Mouse (Mus musculus) CH12.LX (cell line): Measurements from ENCODE around the gene Ccnt1. TPM values are rescaled to one million over a fixed set of nuclear protein-coding genes. Genes with fewer than 3 reads are reported as not detected.

Experiments
- DNase-seq: peaks from one replicate; pipeline ENCODE4 v3.0.0-alpha.2; 2013; ENCODE audit errors: extremely low read depth
- H3K27ac ChIP-seq: 2 replicates; pipeline ENCODE4 v1.5.1; 2012; ENCODE audit warnings: low read depth, mild to moderate bottlenecking, control low read depth, moderate library complexity; ENCODE audit not compliant: insufficient read depth
- H3K27me3 ChIP-seq: replicated peaks from 2 replicates; pipeline ENCODE3; 2012; ENCODE audit warnings: inconsistent platforms
- H3K36me3 ChIP-seq, 2 experiments: replicated peaks in 1 of 2; 2 replicates each; pipeline versions ENCODE3 to v1.6.1; 2012; ENCODE audit warnings: inconsistent platforms in 1 of 2, low read length in 1 of 2, mild to moderate bottlenecking in 1 of 2, mixed read lengths in 1 of 2, moderate library complexity in 1 of 2; ENCODE audit not compliant: control insufficient read depth in 1 of 2, insufficient read depth in 1 of 2
- H3K4me1 ChIP-seq, 2 experiments: 2 replicates each; pipeline ENCODE4 v1.6.1; 2012; ENCODE audit warnings: inconsistent platforms in 1 of 2, moderate library complexity in 1 of 2; ENCODE audit not compliant: insufficient read depth in 2 of 2, control insufficient read depth in 1 of 2
- H3K4me2 ChIP-seq: 2 replicates; pipeline ENCODE4 v1.6.1; 2012; ENCODE audit warnings: low read depth, mild to moderate bottlenecking, control low read depth; ENCODE audit not compliant: poor library complexity, insufficient read depth, severe bottlenecking
- H3K4me3 ChIP-seq, 3 experiments: fragments of 150-350 bp in 1 of 3; sonication (generic) in 1 of 3; replicated peaks in 1 of 3; 2 replicates each; pipeline versions ENCODE3 to v1.5.1; 2011 to 2012; ENCODE audit warnings: low read depth in 2 of 3, low read length in 2 of 3, mild to moderate bottlenecking in 2 of 3, moderate library complexity in 2 of 3, control low read depth in 1 of 3, improper control_type of control experiment in 1 of 3, inconsistent platforms in 1 of 3, mixed read lengths in 1 of 3; ENCODE audit not compliant: poor library complexity in 1 of 3
- H3K79me2 ChIP-seq: replicated peaks from 2 replicates; pipeline ENCODE4 v1.6.1; 2012; ENCODE audit warnings: mild to moderate bottlenecking, moderate library complexity; ENCODE audit not compliant: control insufficient read depth, poor library complexity, insufficient read depth, severe bottlenecking; ENCODE audit errors: extremely low read depth
- H3K9ac ChIP-seq: 2 replicates; pipeline ENCODE4 v1.6.1; 2012; ENCODE audit warnings: low read depth, mild to moderate bottlenecking, control low read depth, moderate library complexity; ENCODE audit not compliant: insufficient read depth
- H3K9me3 ChIP-seq: replicated peaks from 2 replicates; pipeline ENCODE3; 2012; ENCODE audit warnings: low read length, inconsistent platforms, mixed read lengths
- BHLHE40 ChIP-seq: IDR thresholded peaks from 2 replicates; pipeline ENCODE4 v1.6.1; 2011; ENCODE audit warnings: mild to moderate bottlenecking, low read depth, low read length, improper control_type of control experiment
- CTCF ChIP-seq, 2 experiments: IDR thresholded peaks in 1 of 2; conservative IDR thresholded peaks in 1 of 2; 2 replicates each; pipeline ENCODE4 v1.5.1; 2011 to 2012; ENCODE audit warnings: low read depth in 2 of 2, low read length in 2 of 2, improper control_type of control experiment in 1 of 2, inconsistent platforms in 1 of 2, mild to moderate bottlenecking in 1 of 2, moderate library complexity in 1 of 2
- E2F4 ChIP-seq: IDR thresholded peaks from 2 replicates; pipeline ENCODE4 v1.6.1; 2011; ENCODE audit warnings: low read depth, low read length, improper control_type of control experiment; ENCODE audit not compliant: insufficient replicate concordance
- ELF1 ChIP-seq: IDR thresholded peaks from 2 replicates; pipeline ENCODE4 v1.6.1; 2014; ENCODE audit warnings: low read depth, mild to moderate bottlenecking, inconsistent platforms, low read length, improper control_type of control experiment
- EP300 ChIP-seq: IDR thresholded peaks from 2 replicates; pipeline ENCODE4 v1.6.1; 2011; ENCODE audit warnings: low read length, improper control_type of control experiment
- ETS1 ChIP-seq: conservative IDR thresholded peaks from 2 replicates; pipeline ENCODE4 v1.6.1; 2012; ENCODE audit warnings: low read depth, mild to moderate bottlenecking, inconsistent platforms, low read length, improper control_type of control experiment, moderate library complexity
- GABPA ChIP-seq: IDR thresholded peaks from 2 replicates; pipeline ENCODE4 v1.6.1; 2012; ENCODE audit warnings: low read depth, low read length, improper control_type of control experiment, inconsistent platforms; ENCODE audit not compliant: insufficient replicate concordance
- JUND ChIP-seq: conservative IDR thresholded peaks from 2 replicates; pipeline ENCODE4 v1.6.1; 2011; ENCODE audit warnings: low read depth, low read length, improper control_type of control experiment
- MAX ChIP-seq: IDR thresholded peaks from 2 replicates; pipeline ENCODE4 v1.6.1; 2011; ENCODE audit warnings: low read length, improper control_type of control experiment
- MAZ ChIP-seq: IDR thresholded peaks from 2 replicates; pipeline ENCODE4 v1.6.1; 2012; ENCODE audit warnings: low read depth, mild to moderate bottlenecking, inconsistent platforms, low read length, improper control_type of control experiment, moderate library complexity
- MEF2A ChIP-seq: IDR thresholded peaks from 2 replicates; pipeline ENCODE4 v1.6.1; 2014; ENCODE audit warnings: low read depth, mild to moderate bottlenecking, inconsistent platforms, low read length, improper control_type of control experiment, borderline replicate concordance
- MXI1 ChIP-seq: IDR thresholded peaks from 2 replicates; pipeline ENCODE4 v1.6.1; 2011; ENCODE audit warnings: mild to moderate bottlenecking, low read depth, low read length, improper control_type of control experiment
- MYC ChIP-seq: IDR thresholded peaks from 2 replicates; pipeline ENCODE4 v1.6.1; 2011; ENCODE audit warnings: low read depth, mild to moderate bottlenecking, improper control_type of control experiment, low read length
- NELFE ChIP-seq: IDR thresholded peaks from 2 replicates; pipeline ENCODE4 v1.6.1; 2011; ENCODE audit warnings: low read depth, low read length, improper control_type of control experiment
- NRF1 ChIP-seq: IDR thresholded peaks from 2 replicates; pipeline ENCODE4 v1.6.1; 2014; ENCODE audit warnings: low read depth, mild to moderate bottlenecking, inconsistent platforms, low read length, improper control_type of control experiment, moderate library complexity
- POLR2A ChIP-seq: IDR thresholded peaks from 2 replicates; pipeline ENCODE4 v1.6.1; 2011; ENCODE audit warnings: low read depth, mild to moderate bottlenecking, improper control_type of control experiment, low read length
- RAD21 ChIP-seq: IDR thresholded peaks from 2 replicates; pipeline ENCODE4 v1.6.1; 2011; ENCODE audit warnings: low read depth, mild to moderate bottlenecking, low read length, improper control_type of control experiment, moderate library complexity
- SIN3A ChIP-seq: IDR thresholded peaks from 2 replicates; pipeline ENCODE4 v1.6.1; 2012; ENCODE audit warnings: low read length, improper control_type of control experiment, inconsistent platforms
- SMC3 ChIP-seq: IDR thresholded peaks from 2 replicates; pipeline ENCODE4 v1.6.1; 2011; ENCODE audit warnings: low read depth, low read length, improper control_type of control experiment
- TCF12 ChIP-seq: IDR thresholded peaks from 2 replicates; pipeline ENCODE4 v1.6.1; 2014; ENCODE audit warnings: low read depth, mild to moderate bottlenecking, inconsistent platforms, low read length, improper control_type of control experiment
- ZMIZ1 ChIP-seq: IDR thresholded peaks from 2 replicates; pipeline ENCODE4 v1.6.1; 2012; ENCODE audit warnings: low read depth, mild to moderate bottlenecking, inconsistent platforms, low read length, improper control_type of control experiment
- ZNF384 ChIP-seq: IDR thresholded peaks from 2 replicates; pipeline ENCODE4 v1.6.1; 2012; ENCODE audit warnings: low read depth, low read length, improper control_type of control experiment, inconsistent platforms
- dilution Hi-C: fragments of 300-500 bp; cut with MboI; formaldehyde crosslinking; loops from 2 replicates; pipeline ENCODE4 v1.14.3; 2020; ENCODE audit warnings: low sequenced_read_pairs; ENCODE audit not compliant: extremely low pct_unique_long_range_greater_than_20kb, extremely low pct_ligation_motif_present
- in situ Hi-C: fragments of 300-500 bp; cut with MboI; formaldehyde crosslinking; loops from 3 replicates; pipeline ENCODE4 v1.14.3; 2019; ENCODE audit warnings: low sequenced_read_pairs, low pct_ligation_motif_present, low pct_unique_long_range_greater_than_20kb, mixed read lengths
- polyA plus RNA-seq: library from polyadenylated mRNA; unstranded; fragments of >175 nt; gene quantifications from 2 replicates; pipeline ENCODE4 v1.2.1, GENCODE M21; 2012; ENCODE audit warnings: low read depth; ENCODE audit not compliant: insufficient read length
- total RNA-seq, 2 experiments: library from RNA; depleted of rRNA; stranded (reverse); fragments of 300-350 nt in 1 of 2; fragments of >200 nt in 1 of 2; gene quantifications; 2 replicates each; pipeline ENCODE4 v1.2.3; 2012 to 2014

Gene Ccnt1
- total and polyA plus RNA-seq, 3 experiments, result 36.8 to 73.3 (median 41.3) TPM

- TF ChIP-seq ETS1, result peak; percentile 75
- TF ChIP-seq POLR2A, result peak; percentile 78
- no peak for TF ChIP-seq NRF1
- TF ChIP-seq ZMIZ1, result peak; percentile 85
- TF ChIP-seq RAD21, result no peak
- TF ChIP-seq MEF2A, result 0 out of 2 replicates have a peak, but pooled peaks have one; percentile 20
Observed at GRCm38 (mm10) chr15:98511386-98511928, 59.3 kb downstream of the Ccnt1 start (continued).

GRCm38 (mm10) chr15:98510438-98511385 is 60.0 kb downstream of the Ccnt1 start:
- H3K9me3 ChIP-seq, result peaks cover 7% of the 10 kb centered on the region
- dilution Hi-C loops, result no loop called here
- no peaks in the 10 kb centered on the region for H3K27me3 ChIP-seq
- in situ Hi-C loops, result loop anchor here (5.0 kb wide), 1 partner anchor 107 kb away; no protein-coding TSS in a partner anchor
- peak overlapping the region; percentile 46 to 73 (median 54) for H3K4me3 ChIP-seq
- peaks cover 6 to 42% of the 10 kb centered on the region in 2 experiments; a peak in 2 of 4 replicates for H3K4me1 ChIP-seq
- DNase-seq, result peak; percentile 95
- TF ChIP-seq EP300 (no peak), E2F4 (no peak), BHLHE40 (peak; percentile 54), CTCF (conservative IDR thresholded peaks at IDR 0.05 in 1 of 2, IDR thresholded peaks at IDR 0.05 in 1 of 2; ENCODE audit: low read depth in 2 of 2, low read length in 2 of 2) (peak; percentile 58 to 89), ZNF384 (no peak), JUND (no peak), TCF12 (no peak), MAZ (peak; percentile 77), MEF2A (0 out of 2 replicates have a peak, but pooled peaks have one; percentile 33), MYC (peak; percentile 42; the same call in 1 of the 2 replicates), SMC3 (peak; percentile 76), NELFE (peak; percentile 47; the same call in 1 of the 2 replicates), MXI1 (peak; percentile 47; the same call in 1 of the 2 replicates), MAX (0 out of 2 replicates have a peak, but pooled peaks have one; percentile 43), ELF1 (0 out of 2 replicates have a peak, but pooled peaks have one; percentile 12), RAD21 (peak; percentile 89), SIN3A (peak; percentile 82; the same call in 1 of the 2 replicates), GABPA (no peak)
- peak overlapping the region; percentile 68 for H3K27ac ChIP-seq
- no peaks in the 10 kb centered on the region for H3K36me3 ChIP-seq
- H3K79me2 ChIP-seq, result no peaks in the 10 kb centered on the region
- peak overlapping the region; percentile 53 for H3K9ac ChIP-seq
- peak overlapping the region; percentile 94 for H3K4me2 ChIP-seq
